Mouse (Mus musculus): ENCODE data around the gene Muc20.

- TF ChIP-seq CTCF (IDR thresholded peaks at IDR 0.05; ENCODE audit: extremely low read depth, insufficient read depth, low read length) (no peak), POLR2A (IDR thresholded peaks at IDR 0.05; ENCODE audit: extremely low read depth, insufficient read depth, low read length) (no peak)
These were observed 30.3 kb downstream of the Muc20 start for GRCm38 (mm10) chr16:32766904-32767303.
